Mouse (Mus musculus): ENCODE data around the gene Zfp931.
A peak's percentile ranks its signal among the peaks of the same experiment; 100 is the strongest.
"Not testable (repeated sequence)": the region's sequence is repeated elsewhere in the genome, so short reads cannot be mapped to it uniquely, and the experiment has no call there.

Gene Zfp931

DNA sequence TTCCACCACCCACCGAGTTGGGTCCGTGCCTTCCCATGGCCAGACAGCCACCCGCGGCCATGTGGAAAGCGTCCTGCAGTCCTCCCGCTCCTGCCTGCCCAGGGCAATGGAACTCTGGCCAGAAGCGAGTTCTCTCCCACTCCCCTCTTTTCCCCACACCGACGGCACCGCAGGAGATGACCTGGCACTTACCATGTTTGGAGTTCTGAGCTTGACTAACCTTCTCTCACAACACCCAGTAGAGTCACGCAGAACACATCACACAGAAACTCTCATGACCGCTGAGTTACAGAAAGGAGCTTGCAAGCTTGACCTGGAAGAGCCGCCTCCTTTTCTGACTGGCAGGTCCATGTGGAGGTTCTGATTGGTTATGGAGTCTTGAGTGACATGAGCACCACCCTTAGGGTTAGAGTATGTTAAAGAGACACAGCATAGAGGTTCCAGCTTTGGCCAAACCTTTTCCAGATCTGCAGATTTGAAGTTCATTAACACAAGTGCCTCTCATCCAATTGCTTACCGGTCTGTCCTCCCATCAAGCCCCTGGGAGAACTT, at the start of gene Zfp931:
Zfp931 (minus strand) TSS at position 311 of the 552 bp plus-strand sequence.
- DNase-seq (ENCODE audit: low spot score): not testable (repeated sequence)

DNA sequence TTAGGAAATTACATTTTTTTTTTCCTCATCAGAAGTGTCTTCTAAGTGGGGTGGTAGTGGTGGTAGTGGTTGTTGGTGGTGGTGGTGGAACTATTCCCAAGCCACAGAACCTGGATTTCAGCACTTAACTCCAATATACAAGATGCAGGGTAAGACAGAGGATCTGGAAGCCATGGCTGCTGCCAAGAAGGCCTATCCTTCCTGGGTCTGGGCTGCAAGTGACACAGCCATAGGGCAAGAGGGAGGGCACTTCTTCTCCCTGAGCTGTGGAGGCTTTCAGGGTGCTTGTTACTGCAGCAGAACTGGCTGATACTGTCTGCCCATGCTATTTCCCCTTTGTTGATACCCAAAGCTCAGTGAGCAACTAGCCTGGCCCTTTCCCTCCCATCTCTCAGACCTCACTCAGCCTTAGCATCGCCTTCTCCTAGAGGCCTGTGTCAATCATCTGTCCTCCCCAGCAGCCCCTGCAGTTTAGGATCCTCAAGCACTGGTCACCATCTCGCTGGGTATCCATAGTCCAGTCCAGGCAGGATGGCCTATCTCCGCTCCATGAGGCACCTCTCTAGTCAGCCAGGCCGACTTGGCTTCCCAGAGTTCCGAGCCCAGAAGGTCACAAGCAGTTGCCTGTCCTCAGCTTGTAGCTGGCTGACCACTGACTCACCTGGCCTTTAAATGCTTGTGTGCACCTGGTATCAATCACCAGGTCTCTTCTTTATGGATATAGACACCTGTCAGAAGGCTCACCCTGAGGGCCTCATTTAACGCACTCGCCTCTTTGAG, 48.0 kb upstream of the Zfp931 start:
- no peak for DNase-seq (ENCODE audit: low spot score)

DNA sequence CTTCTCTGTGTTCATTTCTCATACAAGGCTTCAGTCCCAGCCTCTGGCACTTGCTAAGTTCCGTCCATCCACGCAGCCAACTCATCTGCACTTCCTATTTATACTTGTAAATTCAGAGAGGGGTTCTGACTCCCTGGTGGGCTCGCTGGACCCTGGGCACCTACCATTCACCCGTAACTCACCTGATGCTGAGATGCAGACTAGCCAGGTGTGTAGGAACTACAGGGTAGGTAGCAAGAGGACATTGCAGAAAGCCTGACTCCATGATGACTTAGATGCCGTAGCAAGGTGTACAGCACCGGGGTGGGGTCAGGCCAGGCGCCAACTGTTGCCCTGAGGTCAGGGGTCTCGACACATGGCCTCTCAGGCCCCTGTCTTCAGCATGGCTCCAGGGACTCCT, 47.2 kb upstream of the Zfp931 start:
- DNase-seq (ENCODE audit: low spot score): no peak

DNA sequence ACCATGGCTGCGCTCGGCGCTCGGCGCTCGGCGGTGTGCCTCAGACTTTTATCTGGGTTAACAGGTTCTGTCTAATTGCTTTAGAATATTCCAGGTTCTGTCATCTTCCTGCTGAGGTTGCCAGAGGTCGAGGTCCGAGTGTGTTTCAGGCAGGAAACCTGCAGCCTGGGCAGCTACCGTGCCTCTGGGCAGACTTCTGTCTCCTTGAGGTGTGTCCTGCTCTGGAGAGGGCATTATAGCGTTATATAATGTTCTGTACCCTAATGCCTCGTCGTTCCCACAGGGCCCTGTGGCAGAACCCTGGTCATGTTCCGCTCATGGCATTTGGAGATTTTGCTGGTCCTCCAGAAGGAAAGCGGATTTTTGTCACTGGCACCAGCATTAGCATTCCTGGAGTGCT, 45.2 kb upstream of the Zfp931 start:
- DNase-seq (ENCODE audit: low spot score): no peak

DNA sequence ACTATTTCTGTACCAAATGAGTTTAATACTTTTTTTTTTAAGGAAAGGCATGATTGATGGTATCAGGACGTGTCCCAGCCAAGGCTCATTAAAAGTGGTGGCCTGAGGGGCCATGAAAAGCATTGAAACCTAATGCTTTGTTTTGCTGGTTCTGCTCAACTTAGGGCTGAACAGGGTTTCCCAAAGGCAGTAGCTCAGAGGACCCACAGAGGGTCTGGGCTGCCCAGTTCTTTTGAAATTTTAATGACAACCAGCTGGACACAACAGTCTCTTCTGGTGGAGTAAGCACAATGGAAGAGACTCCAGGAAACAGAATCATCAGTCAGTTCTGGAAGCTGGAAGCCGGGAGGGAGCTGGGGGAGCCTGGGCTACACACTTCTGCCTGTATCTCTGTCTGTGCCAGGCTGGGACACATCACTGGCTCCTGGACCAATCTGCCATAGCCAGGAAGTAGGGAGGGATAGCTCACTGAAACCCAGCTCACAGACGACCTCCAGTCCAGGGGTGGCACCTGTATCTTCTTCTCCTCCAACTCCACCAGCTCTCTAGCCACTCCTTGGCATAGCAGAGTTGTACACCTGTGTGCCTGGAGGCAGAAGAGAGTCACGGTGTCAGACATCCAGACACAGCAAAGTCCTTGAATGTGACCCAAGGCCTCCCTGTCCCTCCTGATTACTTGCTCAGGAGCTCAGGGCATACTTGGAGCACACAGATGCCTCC, 43.8 kb upstream of the Zfp931 start:
- no peak for DNase-seq (ENCODE audit: low spot score)

DNA sequence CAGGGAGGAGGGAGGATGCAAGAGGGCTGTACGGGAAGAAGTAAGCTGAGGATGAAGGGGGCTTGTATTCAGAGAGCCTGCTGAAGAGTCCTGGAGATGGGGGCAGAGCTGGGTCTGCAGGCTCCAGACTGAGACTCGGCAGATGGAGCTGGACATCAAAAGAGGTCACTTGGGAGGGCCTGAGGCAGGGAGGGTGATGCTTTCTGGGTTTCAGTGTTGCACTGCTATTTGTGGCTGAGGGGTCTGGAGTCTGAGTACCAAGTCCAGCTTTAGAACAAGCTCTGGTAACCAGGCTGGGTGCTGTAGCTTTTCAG, 43.1 kb upstream of the Zfp931 start:
- no peak for DNase-seq (ENCODE audit: low spot score)

DNA sequence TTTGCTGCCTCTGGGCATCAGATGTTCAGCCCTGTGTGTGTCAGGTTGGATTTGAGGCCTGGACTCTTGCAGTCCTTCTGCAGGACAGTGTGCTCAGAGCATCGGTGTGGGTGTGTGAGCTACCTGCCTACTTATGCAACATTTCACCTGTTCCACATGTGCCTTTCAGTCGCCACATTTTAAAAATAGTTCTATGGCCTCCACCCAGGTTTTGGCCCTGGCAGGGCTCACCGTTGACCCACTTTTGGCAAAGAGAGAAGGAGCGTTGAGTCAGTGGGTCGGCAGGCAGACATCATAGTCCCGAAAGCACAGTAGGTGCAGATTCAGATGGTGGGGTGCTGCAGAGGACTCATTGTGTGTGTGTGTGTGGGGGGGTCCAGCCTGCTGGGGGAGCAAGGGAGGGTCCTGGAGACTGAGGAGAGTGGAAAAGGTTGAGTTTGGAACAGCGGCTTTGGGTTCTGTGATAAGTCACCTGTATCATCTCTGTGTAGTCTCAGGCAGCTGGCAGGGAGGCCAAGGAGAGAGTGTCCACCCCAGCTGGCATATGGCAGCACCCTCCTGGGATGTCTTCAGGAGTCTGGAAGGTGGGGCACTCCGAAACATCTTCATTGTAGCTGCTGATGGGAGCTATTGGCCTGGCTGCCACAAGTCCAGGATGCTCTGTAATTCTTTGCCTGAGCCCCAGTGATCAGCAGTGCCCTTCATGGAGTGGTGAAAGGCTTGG, 42.5 kb upstream of the Zfp931 start:
- DNase-seq (ENCODE audit: low spot score): no peak

DNA sequence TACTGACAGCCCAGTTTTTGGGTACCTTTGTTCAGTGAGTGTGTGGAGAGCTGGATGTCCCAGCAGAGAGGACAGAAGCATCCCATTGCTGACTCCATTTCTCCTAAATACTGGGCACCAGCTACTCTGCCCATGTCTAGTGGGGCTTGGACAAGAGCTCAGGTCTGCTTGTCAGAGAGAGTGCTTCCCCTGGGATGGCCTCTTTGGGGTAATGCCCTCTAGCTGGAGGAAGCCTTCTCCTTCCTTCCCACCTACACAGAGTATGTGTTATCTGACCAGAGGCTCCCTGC, 42.0 kb upstream of the Zfp931 start:
- DNase-seq (ENCODE audit: low spot score): no peak

DNA sequence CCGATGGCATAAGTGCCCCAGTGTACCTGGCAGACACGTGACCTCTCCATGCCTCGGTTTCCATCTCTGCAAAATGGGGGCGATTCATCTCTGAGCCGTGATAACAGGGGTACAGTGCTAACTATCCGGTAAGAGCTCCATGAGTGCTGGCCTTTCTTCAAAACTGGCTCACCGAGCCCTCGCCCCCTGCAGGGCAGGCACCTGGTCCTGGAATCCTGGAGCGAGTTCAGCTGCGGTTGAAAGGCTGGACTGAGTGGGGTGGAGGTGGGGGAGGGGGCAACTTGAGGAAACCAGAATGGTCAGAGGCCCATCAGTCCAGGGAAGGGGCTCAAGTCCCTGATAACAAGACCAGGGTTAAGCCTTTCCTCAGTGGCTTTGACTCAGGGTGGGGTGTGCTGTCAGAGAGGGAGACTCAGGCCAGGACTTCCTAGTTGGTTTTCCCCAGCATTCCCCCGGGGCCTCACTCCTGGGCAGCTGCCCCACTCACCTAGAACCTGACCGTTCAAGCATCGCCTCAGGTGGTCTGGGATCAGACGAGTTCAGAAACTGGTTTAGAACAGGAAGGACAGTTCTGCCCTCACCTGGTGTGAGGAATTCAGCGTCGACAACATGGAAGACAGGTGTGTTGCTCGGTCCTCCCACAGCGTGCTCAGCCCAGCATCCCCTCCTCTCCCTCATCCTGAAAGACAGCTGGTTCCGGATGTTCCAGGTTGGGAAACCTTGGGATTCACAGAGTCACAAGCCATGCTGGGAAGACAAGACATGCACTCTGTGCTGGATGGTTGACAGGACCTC, 41.5 kb upstream of the Zfp931 start:
- no peak for DNase-seq (ENCODE audit: low spot score)

DNA sequence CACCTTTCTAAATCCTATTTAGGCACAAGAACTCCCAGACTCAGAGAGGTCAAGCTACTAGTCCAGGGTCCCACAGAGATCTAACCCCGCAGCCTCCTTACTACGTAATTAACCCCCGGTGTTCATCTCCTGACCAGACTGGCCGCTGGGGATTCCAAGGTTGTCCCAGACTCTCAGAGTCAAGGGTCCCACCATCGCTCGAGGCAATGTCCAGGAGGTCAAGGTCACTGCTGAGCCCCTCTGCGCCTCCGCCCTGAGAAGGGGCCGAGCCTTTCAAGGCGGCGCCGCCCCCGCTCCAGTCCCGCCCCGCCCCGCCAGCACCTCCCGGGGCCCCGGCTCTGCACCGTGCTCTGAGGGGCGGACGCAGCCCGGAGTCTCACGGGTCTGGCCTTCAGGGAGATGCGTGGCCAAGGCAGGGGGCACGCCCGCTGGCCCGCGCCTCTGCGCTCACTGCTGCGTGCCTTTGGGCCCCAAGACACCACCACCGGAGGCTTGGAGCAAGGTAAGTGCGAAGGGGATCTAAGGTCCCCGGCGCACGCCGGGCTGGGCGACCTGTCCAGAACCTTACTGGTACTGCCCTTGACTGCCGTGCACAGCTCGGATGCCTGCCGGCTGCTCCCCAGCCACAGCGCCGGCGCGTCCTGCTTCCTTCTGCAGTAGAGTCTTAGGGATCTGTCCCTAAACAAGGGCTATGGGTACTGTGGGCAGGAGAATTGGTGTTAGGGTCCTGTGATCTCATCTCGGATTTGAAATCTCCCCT, 40.7 kb upstream of the Zfp931 start, which contains the start of gene Phactr3:
Phactr3 (plus strand) TSS at position 175 of the 760 bp plus-strand sequence.
- no peak for DNase-seq (ENCODE audit: low spot score)

DNA sequence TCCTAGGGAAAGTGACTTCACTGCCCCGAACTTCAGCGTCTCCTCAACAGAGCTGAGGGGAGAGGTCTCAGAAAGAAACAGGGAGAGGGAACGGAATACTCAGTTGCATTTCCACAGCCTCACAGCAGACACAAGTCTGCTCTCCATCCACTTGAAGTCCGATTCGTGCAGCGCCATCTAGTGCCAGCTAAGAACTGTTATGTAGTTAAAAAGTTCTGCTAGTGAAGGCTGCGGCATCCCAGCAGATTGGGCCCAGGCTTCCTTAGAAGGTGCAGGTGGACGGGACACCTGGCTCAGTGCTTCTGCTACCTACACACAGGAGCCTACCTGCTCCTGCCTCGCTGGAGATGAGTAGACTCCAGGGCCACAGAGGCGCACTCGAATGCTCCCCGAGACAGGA, 39.7 kb upstream of the Zfp931 start:
- peak; percentile 18 for DNase-seq (ENCODE audit: low spot score)

DNA sequence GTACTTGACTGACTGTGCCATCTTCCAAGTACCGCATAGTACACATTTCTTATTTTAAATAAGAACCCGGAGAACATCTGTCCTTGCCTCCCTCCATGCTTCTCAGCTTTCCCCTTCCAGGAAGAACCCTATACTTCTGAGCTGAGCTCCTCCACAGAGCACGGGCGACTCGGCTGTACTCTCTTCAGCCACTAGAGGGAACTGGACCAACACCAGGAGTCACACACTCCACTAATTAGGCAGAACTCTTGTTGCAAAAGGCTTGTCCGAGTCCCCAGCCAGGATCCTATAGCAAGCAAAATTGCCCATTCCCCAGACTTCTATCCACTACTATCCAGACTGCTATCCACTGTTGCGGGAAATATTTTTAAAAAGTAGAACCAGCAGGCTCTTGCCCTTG, 23.7 kb upstream of the Zfp931 start:
- DNase-seq (ENCODE audit: low spot score): no peak

DNA sequence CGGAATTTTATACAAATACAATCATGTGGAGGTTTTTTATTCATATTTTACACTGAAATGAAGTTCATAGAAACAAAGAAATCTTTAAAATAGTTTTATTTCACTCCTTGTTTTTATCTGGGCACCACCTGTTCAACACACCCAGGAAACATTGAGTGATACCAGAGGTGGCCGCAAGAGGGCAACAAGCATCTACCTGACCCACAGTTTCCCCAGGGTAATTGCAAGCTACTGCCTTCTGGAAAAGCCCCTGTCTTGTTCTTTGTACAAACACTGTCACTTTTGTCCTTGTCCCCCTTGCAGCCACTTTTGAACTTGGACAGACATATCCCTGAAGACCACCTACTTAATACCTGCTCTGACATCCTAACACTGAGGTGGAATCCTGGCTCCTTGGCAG, 19.7 kb upstream of the Zfp931 start:
- DNase-seq (ENCODE audit: low spot score): no peak

DNA sequence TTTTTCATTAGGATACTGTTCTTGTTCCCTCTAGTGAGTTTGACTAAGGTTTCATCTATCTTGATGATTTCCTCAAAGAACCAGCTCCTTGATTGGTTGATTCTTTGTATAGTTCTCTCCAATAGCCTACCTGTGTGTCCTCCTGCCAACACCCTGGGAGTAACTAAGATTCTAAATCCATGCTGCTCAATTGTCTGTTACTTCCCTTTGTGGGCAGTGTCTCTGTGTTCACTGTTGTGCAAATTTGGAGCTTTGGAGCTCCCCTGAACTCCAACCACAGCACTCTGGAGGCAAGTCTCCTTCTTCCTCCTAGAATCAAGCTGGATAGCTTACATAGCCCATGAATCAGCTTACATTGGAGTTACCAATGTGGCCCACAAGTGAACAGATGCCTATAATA, 11.3 kb upstream of the Zfp931 start:
- DNase-seq (ENCODE audit: low spot score): no peak

DNA sequence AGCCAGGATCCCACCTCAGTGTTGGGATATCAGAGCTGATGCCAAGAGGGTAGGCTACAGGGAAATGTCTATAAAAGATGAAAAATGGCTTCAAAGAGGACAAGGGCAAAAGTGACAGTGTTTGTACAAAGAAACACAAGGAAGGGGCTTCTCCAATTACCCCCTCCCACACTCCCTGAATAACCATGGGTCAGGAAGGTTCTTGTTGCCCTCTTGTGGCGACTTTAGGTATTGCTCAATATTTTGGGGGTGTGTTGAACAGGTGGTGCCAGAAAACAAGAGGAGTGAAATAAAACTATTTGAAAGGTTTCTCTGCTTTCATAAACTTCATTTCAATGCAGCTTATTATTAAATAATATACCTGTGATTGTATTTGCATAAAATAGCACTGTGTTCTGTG, 20.1 kb downstream of the Zfp931 start:
- peak; percentile 58 for DNase-seq (ENCODE audit: low spot score)

DNA sequence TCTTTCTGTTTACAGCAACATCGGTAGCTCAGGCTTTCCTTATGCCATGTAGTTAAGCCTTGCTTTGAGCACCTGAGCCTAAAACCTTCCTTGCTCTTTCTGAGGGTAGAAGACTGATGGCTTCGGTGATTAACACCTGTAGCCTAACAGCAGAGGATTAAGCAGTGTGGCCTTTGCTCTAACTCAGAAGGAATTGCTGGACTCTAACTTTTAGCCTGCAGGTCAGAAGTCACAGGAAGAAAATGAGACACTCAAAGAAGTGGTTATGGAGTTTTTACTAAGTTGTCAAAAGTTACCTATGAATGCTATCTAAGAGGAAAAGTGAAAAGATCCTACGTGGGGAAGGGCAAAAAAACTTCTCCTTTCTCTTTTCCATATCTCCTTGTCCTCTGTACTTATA, 50.7 kb downstream of the Zfp931 start:
- not testable (repeated sequence) for DNase-seq (ENCODE audit: low spot score)

DNA sequence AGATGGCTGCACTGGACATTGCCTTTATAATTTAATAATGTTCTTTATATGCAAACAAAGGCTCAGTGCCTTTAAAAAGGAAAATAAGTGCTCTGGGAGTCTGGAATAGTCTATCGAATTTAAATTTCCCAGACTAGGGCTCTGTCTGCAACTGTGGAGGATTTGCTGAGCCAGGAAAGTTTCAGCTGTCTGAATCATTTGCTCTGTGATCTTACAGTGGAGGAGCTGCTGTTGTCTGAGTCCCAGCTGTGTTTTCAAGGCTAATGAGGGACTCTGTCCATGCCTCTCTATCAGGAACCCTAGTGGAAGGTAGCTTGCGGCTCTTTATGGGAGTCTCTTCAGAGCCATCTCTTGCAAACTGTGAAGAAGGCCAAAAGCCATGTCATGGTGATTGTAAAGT, 54.4 kb downstream of the Zfp931 start:
- not testable (repeated sequence) for DNase-seq (ENCODE audit: low spot score)

DNA sequence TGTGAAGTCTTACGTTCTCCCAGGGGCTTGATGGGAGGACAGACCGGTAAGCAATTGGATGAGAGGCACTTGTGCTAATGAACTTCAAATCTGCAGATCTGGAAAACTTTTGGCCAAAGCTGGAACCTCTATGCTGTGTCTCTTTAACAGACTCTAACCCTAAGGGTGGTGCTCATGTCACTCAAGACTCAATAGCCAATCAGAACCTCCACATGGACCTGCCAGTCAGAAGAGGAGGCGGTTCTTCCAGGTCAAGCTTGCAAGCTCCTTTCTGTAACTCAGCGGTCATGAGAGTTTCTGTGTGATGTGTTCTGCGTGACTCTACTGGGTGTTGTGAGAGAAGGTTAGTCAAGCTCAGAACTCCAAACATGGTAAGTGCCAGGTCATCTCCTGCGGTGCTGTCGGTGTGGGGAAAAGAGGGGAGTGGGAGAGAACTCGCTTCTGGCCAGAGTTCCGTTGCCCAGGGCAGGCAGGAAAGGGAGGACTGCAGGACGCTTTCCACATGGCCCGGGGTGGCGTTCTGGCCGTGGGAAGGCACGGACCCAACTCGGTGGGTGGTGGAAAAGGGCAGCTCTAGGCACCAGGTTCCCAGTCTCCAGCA, 55.2 kb downstream of the Zfp931 start, which contains the start of gene Zfp971:
Zfp971 (plus strand) TSS at position 274 of the 601 bp plus-strand sequence.
- peak; percentile 17 for DNase-seq (ENCODE audit: low spot score)

DNA sequence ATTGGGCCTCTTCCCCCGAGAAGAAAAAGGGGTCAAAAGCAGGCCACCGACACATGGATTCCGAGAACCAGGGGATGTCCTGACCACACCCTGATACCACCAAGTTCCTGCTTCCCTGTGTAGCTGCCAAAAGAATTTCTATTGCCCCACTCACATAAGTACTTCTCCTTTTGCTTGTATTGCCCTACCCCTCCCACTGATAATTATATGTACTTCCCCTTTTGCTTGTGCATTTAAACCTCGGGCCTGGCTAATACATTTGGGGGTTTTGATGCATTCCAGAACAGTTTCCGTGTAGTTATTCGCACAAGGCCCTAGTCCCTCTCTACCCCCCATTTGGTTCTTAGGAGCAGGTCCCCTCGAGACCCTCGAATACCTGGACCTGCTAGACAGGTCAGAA, 57.5 kb downstream of the Zfp931 start:
- DNase-seq (ENCODE audit: low spot score): not testable (repeated sequence)

DNA sequence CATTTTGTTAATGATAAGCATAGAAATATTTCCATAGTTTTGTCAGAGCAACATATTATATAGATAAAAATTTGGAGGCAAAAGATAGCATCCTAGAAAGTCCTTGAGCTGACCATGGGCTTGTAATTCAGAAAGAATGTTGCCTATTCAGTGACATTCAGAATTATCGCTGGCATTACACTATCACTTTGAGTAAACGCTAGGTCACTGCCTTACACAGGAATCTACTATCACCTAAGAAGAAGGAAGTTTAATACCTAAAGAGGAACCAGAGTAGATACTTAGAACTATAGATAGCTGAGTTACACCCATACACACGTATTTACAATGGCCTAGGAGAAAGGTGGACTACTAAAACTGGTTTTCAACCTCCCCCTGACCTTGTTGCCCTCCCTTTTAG, 58.8 kb downstream of the Zfp931 start:
- DNase-seq (ENCODE audit: low spot score): not testable (repeated sequence)

All from urinary bladder, postnatal 25 days (tissue).